Mouse (Mus musculus): Measurements from ENCODE around the gene Arhgap19.

- TF ChIP-seq CTCF (IDR thresholded peaks at IDR 0.05; ENCODE audit: low read depth, low read length) (no peak), POLR2A (IDR thresholded peaks at IDR 0.05; ENCODE audit: insufficient read depth, low read length) (no peak)
These were observed 37.8 kb downstream of the Arhgap19 start for GRCm38 (mm10) chr19:41763870-41764660.
